Mouse (Mus musculus) forebrain, embryonic 16.5 days (tissue): Measurements from ENCODE around the gene Serpina3c. TPM values are rescaled to one million over a fixed set of nuclear protein-coding genes. Genes with fewer than 3 reads are reported as not detected.

ENCODE experiments used
- ATAC-seq: fragments of 200-750 bp; cut with Nextera tagmentation; 2 replicates; pipeline ENCODE4 v1.8.0; 2017; ENCODE audit warnings: mild to moderate bottlenecking, moderate library complexity
- H3K27ac ChIP-seq: fragments of 300-500 bp; sonication (generic); 2 replicates; pipeline ENCODE4 v1.5.1; 2014; ENCODE audit warnings: low read length, control low read depth
- H3K27me3 ChIP-seq: fragments of 300-500 bp; sonication (generic); replicated peaks from 2 replicates; pipeline ENCODE4 v1.6.1; 2014; ENCODE audit warnings: low read length; ENCODE audit not compliant: control insufficient read depth, insufficient read depth
- H3K36me3 ChIP-seq: fragments of 300-500 bp; sonication (generic); 2 replicates; pipeline ENCODE4 v1.6.1; 2014; ENCODE audit not compliant: control insufficient read depth, insufficient read depth
- H3K4me1 ChIP-seq: fragments of 300-500 bp; sonication (generic); replicated peaks from 2 replicates; pipeline ENCODE4 v1.6.1; 2014; ENCODE audit warnings: low read length; ENCODE audit not compliant: control insufficient read depth, insufficient read depth
- H3K4me2 ChIP-seq: fragments of 300-500 bp; sonication (generic); 2 replicates; pipeline ENCODE4 v1.6.1; 2014; ENCODE audit warnings: mild to moderate bottlenecking, low read length, control low read depth
- H3K4me3 ChIP-seq: fragments of 300-500 bp; sonication (generic); replicated peaks from 2 replicates; pipeline ENCODE4 v1.5.1; 2014; ENCODE audit warnings: mild to moderate bottlenecking, low read length, control low read depth
- H3K9ac ChIP-seq: fragments of 300-500 bp; sonication (generic); replicated peaks from 2 replicates; pipeline ENCODE4 v1.6.1; 2014; ENCODE audit warnings: low read depth, low read length, control low read depth
- H3K9me3 ChIP-seq: fragments of 300-500 bp; sonication (generic); 2 replicates; pipeline ENCODE4 v1.6.1; 2016; ENCODE audit warnings: low read length; ENCODE audit not compliant: control insufficient read depth
- WGBS: fragments of 180-500 bp; shearing (Covaris S2); extraction: QIAGEN DNeasy Blood & Tissue Kit; methylation state at CpG from one replicate; pipeline ENCODE4 v1.1.7; 2014; 5-methylcytosine and 5-hydroxymethylcytosine counted together
- polyA plus RNA-seq: library from polyadenylated mRNA; unstranded; fragments of >200 nt; fragmentation: Nextera tagmentation; extraction: Ambion mirVana; gene quantifications from 2 replicates; pipeline ENCODE4 v1.2.1, GENCODE M21; 2015

The Serpina3c gene
- polyA plus RNA-seq: not detected in 2 replicates

DNA sequence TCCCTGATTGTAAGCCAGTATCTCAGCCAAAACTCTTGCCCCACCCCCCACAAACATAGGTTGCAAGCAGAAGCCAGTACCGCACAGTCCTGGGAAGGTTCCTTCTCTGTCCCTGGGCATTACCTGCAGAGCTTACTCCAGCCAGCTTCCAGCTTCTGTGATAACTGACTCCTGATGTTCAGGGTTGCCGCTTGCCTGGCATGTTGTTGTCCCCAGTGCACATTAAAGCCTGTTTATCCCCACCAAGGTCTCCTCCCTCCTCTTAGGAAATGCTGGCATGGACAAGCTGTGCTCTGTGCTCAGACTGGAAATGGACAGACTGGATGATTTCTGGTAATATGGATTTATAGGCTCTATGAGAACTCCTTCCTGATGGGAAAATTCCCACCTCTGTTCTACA is at the start of gene Serpina3c:
TSS of gene Serpina3c (minus strand) at position 215 of the 400 bp plus-strand sequence.
- no peak for ATAC-seq
- no peak within 1 kb of the TSS for H3K27ac ChIP-seq
- H3K4me1 ChIP-seq: no peaks in the 10 kb centered on the region
- H3K36me3 ChIP-seq: no peaks in the 10 kb centered on the region
- no peaks in the 10 kb centered on the region for H3K27me3 ChIP-seq
- H3K4me3 ChIP-seq: no peak within 1 kb of the TSS
- H3K4me2 ChIP-seq: no peak within 1 kb of the TSS
- no peaks in the 10 kb centered on the region for H3K9me3 ChIP-seq
- 94% methylated on average over 2 of the region's 2 CpGs for WGBS
- H3K9ac ChIP-seq: no peak within 1 kb of the TSS

DNA sequence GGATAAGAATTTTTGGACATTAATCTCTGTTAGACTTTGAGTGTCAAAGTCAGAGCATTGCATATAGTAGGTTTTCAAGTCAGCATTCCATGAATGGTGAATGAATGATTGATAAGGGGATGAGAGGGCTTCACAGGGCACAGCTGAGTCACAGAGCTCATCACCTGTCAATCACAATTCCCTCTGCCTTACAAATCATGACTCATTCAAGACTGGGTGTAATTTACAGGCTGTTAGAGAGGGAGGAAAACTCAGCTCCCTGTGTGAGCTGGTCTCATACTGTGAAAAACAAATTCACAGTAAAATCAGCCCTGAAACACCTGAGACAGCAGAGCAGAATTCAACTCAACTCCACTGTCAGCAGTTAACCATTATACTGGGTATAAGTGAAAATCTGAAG is 37.2 kb upstream of the Serpina3c start:
- Histone ChIP-seq H3K4me1 (no peaks in the 10 kb centered on the region), H3K9ac (no peak overlapping the region), H3K27ac (no peak overlapping the region), H3K36me3 (no peaks in the 10 kb centered on the region), H3K4me2 (no peak overlapping the region), H3K4me3 (no peak overlapping the region), H3K27me3 (no peaks in the 10 kb centered on the region), H3K9me3 (no peaks in the 10 kb centered on the region)
- ATAC-seq: no peak

GRCm38 (mm10) chr12:104189246-104189645 is 35.6 kb upstream of the Serpina3c start:
- H3K36me3 ChIP-seq: no peaks in the 10 kb centered on the region
- H3K9ac ChIP-seq: no peak overlapping the region
- no peaks in the 10 kb centered on the region for H3K27me3 ChIP-seq
- no peak overlapping the region for H3K27ac ChIP-seq
- 77% methylated on average over 2 of the region's 2 CpGs for WGBS
- H3K9me3 ChIP-seq: no peaks in the 10 kb centered on the region
- H3K4me3 ChIP-seq: no peak overlapping the region
- H3K4me2 ChIP-seq: no peak overlapping the region
- no peak for ATAC-seq
- H3K4me1 ChIP-seq: no peaks in the 10 kb centered on the region

DNA sequence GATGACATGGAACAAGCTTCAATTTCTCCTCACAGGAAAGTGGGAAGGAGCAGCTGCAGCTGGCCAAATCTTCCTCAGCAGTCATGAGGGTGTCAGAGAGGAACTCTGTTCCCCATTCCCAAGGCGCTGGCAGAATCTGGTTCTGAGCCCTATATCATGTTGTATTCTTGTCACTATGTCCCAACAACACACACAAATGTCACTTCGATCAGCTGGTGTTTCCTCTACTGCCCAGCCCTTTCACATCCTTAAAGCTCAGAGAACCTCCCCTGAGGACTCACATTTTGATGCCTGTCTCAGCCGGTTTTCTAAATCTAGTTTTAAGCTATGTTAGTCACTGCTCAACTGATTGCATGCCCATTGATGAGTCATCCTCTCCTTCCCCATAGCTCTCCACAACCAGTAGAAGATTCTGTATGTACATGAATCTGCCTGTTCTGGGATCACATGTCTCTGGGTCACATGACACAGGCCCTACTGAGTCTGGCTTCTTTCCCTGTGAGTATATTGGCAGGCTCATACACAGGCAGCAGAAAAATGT is 32.4 kb upstream of the Serpina3c start:
- no peaks in the 10 kb centered on the region for H3K27me3 ChIP-seq
- H3K36me3 ChIP-seq: no peaks in the 10 kb centered on the region
- no peak overlapping the region for H3K4me3 ChIP-seq
- H3K4me1 ChIP-seq: no peaks in the 10 kb centered on the region
- no peak overlapping the region for H3K4me2 ChIP-seq
- 90% methylated on average over 3 of the region's 3 CpGs for WGBS
- H3K9me3 ChIP-seq: no peaks in the 10 kb centered on the region
- no peak overlapping the region for H3K9ac ChIP-seq
- no peak for ATAC-seq
- H3K27ac ChIP-seq: no peak overlapping the region

DNA sequence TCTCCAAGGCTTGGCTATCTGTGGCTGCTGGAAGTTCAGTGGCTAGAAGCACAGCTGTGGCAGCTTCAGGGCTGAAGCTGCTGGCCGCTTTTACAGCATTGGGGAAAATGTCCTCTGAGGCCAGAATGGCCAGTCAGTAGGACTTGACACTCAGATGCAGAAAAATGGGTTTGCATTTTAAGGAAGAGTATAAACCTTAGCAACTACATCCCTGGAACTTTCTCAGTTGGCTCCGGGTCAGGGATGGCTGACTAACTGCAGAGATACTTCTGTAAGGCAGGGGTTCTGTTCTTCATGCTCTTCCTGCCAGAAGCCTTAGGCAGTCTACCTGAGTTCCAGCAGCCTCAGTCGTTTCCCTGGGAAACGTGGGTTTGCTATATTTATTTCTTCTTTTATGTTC is 31.4 kb upstream of the Serpina3c start:
- no peaks in the 10 kb centered on the region for H3K4me1 ChIP-seq
- H3K36me3 ChIP-seq: no peaks in the 10 kb centered on the region
- 78% methylated on average over 4 of the region's 4 CpGs for WGBS
- no peaks in the 10 kb centered on the region for H3K9me3 ChIP-seq
- H3K27me3 ChIP-seq: no peaks in the 10 kb centered on the region
- H3K4me2 ChIP-seq: no peak overlapping the region
- H3K27ac ChIP-seq: no peak overlapping the region
- ATAC-seq: no peak
- no peak overlapping the region for H3K9ac ChIP-seq
- H3K4me3 ChIP-seq: no peak overlapping the region

DNA sequence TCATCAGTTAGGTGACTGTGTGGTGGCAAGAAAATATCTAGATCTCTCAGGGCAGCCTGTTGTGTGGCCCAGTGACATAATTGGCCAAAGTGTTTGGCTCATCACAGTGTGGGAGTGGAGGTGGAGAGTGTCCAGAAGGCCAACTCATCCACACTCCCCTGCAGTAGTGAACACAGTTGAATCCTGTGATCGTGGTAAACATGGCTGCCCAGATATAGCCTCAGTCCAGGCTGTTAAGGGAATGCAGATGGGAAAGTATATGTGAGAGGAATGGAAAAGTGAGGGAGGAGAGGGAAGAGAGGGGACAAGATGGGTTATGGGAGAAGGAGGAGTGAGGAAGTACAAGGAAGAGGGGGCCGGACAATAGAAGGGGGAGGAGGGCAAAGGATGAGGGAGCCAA is 25.3 kb upstream of the Serpina3c start:
- no peak overlapping the region for H3K27ac ChIP-seq
- no peak overlapping the region for H3K9ac ChIP-seq
- H3K4me3 ChIP-seq: no peak overlapping the region
- H3K4me1 ChIP-seq: no peaks in the 10 kb centered on the region
- ATAC-seq: no peak
- no peaks in the 10 kb centered on the region for H3K9me3 ChIP-seq
- 86% methylated on average over 2 of the region's 2 CpGs for WGBS
- no peaks in the 10 kb centered on the region for H3K27me3 ChIP-seq
- no peak overlapping the region for H3K4me2 ChIP-seq
- no peaks in the 10 kb centered on the region for H3K36me3 ChIP-seq

DNA sequence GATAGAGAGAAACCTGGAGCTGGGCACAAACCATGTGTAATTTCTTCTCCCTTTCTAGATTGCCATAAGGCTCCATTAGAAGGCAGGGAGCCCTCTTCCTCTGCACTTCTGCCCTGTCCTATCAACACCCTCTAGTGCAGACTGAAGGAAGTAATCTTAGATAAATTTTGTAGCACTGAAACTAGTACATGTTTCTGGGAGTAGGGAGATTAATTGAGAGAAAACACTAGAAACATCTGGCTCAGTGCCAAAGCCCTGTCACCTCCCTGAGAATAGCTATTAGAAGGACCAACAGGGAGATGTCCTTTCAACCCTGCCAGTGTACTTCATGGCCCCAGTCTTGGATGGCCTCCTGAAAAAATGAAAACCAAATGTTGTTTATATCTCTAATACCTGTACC is 24.9 kb upstream of the Serpina3c start:
- no peak for ATAC-seq
- H3K27ac ChIP-seq: no peak overlapping the region

DNA sequence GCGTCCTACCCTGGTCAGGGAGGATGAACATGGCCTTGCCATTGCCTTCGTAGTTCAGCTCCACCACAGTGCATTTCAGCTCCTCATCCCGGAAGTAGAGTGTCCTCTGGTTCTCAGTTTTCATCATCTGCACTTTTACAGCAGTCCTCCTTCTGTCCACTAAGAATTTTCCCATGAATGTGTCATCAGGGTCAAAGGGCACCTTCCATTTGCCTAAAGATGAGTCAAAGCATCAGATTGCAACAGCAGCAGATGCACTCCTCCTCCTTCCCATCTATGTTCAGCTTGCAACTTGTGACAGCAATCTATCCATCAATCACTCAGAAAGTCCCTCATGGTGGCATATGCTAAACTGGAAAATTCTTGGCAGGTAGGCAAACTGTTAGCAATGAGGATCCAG is 22.0 kb upstream of the Serpina3c start:
- H3K27me3 ChIP-seq: no peaks in the 10 kb centered on the region
- H3K9ac ChIP-seq: no peak overlapping the region
- 82% methylated on average over 3 of the region's 3 CpGs for WGBS
- H3K36me3 ChIP-seq: no peaks in the 10 kb centered on the region
- H3K4me1 ChIP-seq: no peaks in the 10 kb centered on the region
- H3K9me3 ChIP-seq: no peaks in the 10 kb centered on the region
- no peak overlapping the region for H3K4me3 ChIP-seq
- ATAC-seq: no peak
- H3K27ac ChIP-seq: no peak overlapping the region
- no peak overlapping the region for H3K4me2 ChIP-seq

More for the DNA sequence above, 24.9 kb upstream of the Serpina3c start:
- Histone ChIP-seq H3K4me1 (no peaks in the 10 kb centered on the region), H3K4me3 (no peak overlapping the region), H3K27me3 (no peaks in the 10 kb centered on the region), H3K36me3 (no peaks in the 10 kb centered on the region), H3K9me3 (no peaks in the 10 kb centered on the region), H3K4me2 (no peak overlapping the region), H3K9ac (no peak overlapping the region)

DNA sequence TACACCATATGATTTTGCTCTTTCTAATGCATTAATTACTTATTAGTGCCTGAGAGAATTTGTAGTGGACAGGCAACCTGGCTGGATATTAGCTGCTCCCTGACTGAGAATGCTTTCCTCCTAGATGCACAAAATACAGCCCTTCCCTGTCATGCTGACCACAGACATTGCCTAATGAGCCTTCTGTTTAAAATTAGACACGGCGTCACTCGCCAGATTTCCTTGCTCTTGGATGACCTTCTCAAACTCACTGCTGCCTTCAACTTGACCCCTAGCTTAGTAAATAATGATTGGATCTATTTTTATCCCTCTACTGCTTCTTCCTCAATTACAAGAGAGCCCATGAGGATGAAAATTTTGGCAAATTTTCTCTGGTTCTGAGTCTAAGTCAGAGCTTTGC is 21.1 kb upstream of the Serpina3c start:
- 89% methylated on average over 3 of the region's 3 CpGs for WGBS
- no peaks in the 10 kb centered on the region for H3K9me3 ChIP-seq
- H3K4me3 ChIP-seq: no peak overlapping the region
- H3K36me3 ChIP-seq: no peaks in the 10 kb centered on the region
- H3K4me2 ChIP-seq: no peak overlapping the region
- H3K27ac ChIP-seq: no peak overlapping the region
- H3K4me1 ChIP-seq: no peaks in the 10 kb centered on the region
- no peak overlapping the region for H3K9ac ChIP-seq
- no peak for ATAC-seq
- no peaks in the 10 kb centered on the region for H3K27me3 ChIP-seq

DNA sequence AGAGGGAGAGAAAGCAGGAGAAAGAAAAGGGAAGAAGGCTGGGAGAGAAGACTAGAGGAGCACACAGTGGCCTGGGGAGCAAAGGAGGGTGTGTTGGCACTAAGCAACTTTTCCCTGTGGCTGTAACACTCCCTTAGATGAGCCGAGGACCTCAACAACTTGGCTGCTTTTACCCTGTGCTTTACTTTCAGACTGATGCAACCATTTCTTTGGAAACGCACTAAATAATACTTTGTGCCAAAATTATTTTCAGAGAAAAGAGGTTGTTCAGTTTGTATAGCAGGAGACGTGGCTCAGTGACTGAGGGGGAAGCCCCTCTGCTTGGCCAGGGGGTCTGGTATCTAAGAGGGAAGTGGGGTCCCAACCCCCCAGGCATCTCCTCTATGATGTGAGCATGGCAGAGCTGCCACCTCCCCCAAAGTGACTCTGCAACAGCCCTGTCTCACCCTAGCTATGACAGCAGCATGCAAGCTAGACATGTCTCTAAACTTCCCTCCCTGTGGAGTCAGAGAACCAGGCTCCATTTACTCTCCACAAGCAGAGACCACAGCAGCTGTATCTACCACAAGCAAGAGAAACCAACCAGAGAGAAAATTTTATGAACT is 527 bp downstream of the Serpina3c start:
- H3K27me3 ChIP-seq: no peaks in the 10 kb centered on the region
- 70% methylated on average over 3 of the region's 3 CpGs for WGBS
- no peaks in the 10 kb centered on the region for H3K9me3 ChIP-seq
- H3K9ac ChIP-seq: no peak overlapping the region
- no peaks in the 10 kb centered on the region for H3K36me3 ChIP-seq
- H3K4me3 ChIP-seq: no peak overlapping the region
- no peak overlapping the region for H3K4me2 ChIP-seq
- no peak overlapping the region for H3K27ac ChIP-seq
- ATAC-seq: no peak
- H3K4me1 ChIP-seq: no peaks in the 10 kb centered on the region
